Mouse (Mus musculus): ENCODE measurements around the gene Krt86.

Krt86 gene

DNA sequence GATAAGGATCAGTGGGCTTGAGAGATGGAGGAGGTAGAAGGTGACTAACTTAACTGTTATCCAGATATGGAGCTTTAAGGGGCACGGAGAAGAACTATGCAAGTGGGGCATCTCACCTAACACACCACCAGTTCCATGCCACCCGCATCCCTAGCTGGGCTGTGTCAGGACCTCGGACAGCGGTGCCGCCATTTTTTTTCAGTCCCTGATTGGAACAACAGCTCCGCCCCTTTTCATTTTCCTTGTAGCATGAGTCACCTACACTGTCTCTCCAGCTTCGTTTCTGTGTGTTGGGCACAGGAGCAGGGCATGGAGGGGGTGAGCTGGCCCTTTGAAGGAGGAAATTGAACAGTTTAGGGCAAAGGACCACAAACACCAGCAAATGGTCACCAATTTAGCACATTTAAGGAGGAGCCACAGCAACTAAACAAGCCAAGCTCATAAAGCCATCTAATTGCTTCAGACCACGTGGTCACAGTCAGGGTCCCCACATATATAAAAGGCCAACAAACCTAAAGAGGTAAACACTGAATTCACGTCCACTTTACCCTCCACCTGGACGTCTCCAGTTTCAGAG, at the start of gene Krt86:
Gene Krt86, plus strand, starts transcription at position 527 of the 577 bp plus-strand sequence.
- DNase-seq (ENCODE audit: low spot score): peak; percentile 68

DNA sequence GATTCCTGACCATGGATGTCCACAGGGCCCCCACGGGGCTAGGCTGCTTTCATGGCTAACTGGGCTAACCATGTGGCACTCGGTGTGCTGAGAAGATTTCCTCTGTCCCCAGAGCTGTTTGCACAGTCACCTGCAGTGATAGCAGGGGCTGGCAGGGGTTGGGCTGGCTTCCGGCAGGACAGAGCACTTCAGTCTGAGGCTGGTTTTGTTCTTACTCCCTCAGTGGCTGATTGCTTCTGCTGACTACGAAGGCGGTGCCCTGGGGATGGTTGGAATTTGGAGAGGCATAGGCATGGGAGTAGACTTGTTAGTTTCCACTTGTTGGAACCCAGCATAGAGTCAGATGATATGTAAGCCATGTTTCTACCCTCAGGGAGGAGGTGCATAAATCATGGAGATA, 48.4 kb upstream of the Krt86 start:
- DNase-seq (ENCODE audit: low spot score): no peak

DNA sequence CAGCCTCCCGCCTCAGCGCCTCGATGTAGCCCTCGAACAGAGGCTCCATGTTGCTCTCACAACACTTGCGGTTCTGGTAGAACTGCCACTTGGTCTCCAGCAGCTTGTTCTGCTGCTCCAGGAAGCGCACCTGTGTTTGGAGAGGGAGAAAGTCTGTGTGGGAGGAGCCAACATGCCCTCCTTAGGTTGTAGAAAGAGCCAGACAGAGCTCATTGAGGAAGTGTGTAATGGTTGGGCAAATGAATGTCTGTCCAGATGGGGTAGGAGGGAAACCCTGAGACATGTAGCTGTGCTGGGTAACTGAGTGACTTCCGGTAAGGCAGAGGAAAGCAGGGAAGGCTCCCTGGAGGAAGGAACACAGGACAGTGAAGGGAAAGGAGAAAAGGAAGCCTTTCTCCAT, 36.7 kb upstream of the Krt86 start:
- DNase-seq (ENCODE audit: low spot score): no peak

DNA sequence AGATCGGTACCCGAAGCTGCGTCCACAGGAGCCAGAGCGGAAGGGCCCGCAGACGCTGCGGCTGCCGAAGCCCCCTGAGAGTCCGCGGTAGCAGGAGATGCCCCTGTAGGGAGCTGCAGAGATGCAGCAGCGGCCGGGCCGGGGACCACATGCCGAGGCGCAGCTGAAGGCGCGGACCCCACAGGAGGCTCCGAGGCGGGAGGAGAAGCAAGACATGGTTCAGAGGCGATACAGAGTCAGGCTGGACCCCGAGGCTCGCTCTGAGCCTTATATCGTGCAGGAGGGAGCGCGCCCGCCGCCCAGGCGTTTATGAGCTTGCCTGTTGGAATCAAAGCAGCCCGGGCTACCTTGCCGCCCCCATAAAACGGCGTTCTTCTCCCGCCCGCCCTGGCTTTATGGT, 34.7 kb upstream of the Krt86 start, which contains the start of gene Krt87:
Gene Krt87, minus strand, starts transcription at position 250 of the 400 bp plus-strand sequence.
- no peak for DNase-seq (ENCODE audit: low spot score)

DNA sequence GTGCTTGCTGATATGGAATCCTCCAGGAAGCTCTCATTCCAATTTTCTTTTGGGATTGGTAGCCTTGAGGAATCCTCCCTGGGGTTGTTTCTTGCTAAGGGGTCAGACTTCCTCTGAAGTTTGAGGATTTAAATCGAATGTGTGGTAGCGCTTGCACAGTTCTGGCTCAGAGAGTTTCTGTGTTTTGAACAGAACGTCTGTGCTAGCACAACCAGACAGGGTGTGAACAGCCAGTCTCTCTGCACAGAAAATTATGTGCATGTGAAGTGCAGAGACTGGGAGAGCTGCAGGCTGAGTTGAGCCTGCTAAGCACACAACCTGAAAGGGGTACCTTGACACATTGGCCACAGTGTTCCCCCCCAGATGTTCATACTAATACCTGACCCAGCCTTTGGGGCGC, 32.4 kb upstream of the Krt86 start:
- DNase-seq (ENCODE audit: low spot score): no peak

DNA sequence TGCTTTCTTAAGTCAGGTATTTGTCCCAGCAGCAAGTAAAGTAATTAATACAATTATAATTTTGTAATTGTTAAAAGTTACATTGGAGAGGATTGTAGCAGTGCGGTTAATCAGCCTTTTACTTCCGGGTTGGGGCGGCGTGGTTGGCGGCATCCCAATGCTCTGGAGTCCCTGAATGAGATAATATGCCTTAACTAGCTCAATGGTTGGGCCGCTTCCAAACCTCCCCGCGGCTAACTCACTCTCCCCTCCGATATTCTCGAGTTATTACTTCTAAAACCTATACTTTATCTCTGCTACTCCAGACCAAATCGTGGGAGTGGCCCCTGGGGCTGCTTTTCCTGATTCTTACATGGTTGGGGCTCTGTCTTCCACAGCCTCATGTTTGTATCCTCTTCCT, 26.7 kb upstream of the Krt86 start:
- DNase-seq (ENCODE audit: low spot score): peak; percentile 80

DNA sequence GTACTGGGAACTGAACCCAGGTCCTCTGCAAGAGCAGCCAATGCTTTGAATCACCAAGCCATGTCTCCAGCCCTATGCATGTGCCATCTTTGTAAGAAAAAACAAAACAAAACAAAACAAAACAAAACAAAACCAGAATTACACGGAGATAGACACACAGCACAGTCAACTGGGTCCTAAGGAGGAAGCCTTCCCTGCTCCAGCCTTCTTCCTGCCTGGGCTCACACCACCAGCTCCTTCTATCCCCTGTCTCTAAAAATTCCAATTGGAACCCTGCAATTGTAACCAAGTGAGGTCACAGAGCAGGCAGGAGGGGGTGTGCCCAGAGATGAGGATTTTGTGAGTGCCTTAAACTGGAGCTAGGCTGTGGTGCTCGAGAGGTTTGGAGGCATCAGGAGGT, 25.8 kb upstream of the Krt86 start, which contains the start of gene Krt88:
Gene Krt88, plus strand, starts transcription at position 301 of the 400 bp plus-strand sequence.
- DNase-seq (ENCODE audit: low spot score): no peak

DNA sequence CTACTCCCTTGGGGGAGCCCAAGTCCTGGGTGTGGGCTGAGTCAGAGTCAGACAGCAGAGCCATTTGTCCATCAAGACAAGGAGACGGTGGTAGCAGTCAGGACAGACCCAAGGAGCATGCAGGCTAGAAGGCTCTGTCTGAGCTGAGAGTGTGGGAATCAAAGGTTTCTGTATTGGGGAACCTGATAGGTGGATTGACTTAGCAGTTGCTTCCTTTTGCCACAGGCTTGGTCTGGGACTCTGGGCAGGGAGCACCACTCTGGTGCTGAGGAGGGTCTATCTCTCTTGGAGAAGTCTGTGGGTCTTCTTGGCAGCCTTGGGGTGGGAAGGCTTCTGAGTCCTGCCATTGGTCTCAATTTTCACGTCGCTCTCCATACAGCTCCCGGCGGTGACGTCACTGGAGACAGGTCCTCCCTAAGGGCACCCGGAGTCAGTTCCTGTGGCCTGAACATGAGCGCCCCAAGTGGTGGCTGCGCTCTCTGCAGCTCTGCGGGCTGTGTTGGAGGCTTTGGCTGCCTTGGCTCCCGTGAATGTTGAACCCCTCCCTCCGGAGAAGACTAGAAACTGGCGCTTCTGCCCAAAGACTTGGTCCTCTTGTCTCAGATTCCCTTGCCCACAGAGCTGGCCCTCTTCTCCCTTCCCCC, 20.1 kb upstream of the Krt86 start:
- peak; percentile 90 for DNase-seq (ENCODE audit: low spot score)

DNA sequence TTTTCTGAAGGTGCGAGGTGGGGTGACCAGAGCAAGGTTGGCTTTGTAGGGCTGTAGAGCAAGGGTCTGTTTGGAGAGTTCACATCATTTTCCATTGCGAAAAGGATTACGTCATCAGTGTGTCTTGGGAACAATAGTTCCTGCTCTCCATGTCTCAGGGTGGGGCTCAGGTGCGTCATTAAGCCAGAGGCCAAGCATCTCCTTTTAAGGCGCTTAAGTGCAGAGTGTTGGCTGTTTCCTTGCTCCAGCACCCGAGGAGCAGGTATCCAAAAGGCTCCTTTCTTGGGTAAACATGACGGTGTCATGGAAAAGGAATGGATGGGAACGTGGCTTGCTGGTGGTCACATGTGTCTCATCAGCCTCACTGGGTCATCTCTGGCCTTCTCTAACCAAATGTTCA, 18.5 kb upstream of the Krt86 start:
- DNase-seq (ENCODE audit: low spot score): no peak

DNA sequence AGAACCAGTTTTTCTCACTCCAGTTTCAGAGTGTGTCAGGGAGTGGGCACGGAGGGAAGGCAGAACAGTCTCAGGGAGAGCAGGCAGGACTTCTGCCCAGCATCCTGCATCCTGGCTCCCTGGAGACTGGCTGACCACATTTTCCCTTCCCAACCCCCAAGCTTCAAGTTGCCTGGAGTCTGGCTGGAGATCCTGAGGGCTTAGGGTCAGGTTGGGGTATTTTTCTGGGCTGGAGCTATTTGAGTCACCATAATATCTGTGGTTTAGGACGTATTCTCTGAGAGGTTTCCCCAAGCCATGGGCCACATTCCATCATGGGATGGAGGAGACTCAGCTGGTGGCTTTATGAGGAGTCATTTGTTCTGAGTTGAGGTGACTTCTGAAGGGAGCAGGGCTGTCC, 18.0 kb upstream of the Krt86 start:
- no peak for DNase-seq (ENCODE audit: low spot score)

DNA sequence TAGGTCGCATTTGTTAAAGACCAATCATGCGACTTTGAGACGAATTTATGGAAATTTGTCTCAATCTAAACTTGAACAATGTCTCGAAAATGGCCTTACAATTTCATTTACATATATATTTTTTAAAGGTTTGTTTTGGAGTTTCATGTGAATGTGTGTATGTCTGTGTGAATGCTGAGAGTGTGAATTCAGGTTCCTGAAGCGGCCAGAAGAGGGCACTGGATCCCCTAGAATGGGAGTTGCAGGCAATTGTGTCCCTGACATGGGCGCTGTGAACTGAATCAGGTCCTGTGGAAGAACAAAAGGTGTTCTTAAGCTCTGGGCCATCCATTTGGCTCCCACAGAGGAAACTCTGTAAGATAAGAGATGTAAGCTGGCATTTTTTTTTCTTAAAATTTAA, 17.4 kb upstream of the Krt86 start:
- DNase-seq (ENCODE audit: low spot score): no peak

DNA sequence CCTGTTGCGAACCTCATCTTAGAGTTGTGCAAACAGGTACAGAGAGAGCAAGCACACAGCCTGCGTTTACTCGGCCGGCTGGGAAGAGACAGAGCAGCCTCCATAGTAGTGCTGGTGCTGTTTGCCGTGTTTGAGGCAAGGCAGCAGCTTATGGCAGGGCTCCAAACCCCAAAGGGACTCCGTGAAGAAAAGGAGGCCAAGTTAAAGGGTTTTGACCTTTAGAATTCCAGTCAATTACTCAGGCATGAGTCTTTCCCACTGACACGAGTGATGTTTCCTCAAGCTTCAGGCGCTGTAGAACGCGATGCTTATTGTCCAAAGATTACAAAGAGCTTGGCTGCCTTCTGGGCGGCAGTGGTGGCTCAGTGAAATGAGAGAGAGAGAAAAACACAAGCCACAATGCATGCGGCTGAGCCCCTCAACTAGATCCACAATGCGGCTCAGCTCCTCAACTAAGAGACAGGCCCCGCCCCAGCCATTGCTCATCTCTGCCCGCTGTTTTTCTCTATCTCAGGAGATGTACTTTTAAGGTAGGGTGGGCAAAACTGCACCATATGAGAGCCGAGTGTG, 14.8 kb upstream of the Krt86 start:
- no peak for DNase-seq (ENCODE audit: low spot score)

DNA sequence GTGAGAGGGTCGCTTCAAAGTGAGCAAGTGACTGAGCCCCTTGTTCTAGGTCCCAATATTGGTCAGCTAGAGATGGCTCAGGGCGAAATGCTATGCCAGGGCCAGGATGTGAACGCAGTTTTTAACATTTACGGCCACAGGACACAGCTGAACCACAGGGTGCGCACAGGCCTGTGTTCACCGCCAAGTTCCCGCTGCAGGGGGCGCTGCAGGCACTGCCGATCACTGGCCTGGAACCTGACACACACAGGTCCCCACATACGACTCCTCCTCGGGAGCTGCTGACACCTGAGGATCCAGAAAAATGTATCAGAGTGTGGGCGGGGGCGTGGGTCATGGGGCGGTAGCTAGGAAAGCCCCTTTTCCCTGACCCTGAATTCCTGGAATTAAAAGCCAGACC, 14.0 kb upstream of the Krt86 start:
- peak; percentile 53 for DNase-seq (ENCODE audit: low spot score)

DNA sequence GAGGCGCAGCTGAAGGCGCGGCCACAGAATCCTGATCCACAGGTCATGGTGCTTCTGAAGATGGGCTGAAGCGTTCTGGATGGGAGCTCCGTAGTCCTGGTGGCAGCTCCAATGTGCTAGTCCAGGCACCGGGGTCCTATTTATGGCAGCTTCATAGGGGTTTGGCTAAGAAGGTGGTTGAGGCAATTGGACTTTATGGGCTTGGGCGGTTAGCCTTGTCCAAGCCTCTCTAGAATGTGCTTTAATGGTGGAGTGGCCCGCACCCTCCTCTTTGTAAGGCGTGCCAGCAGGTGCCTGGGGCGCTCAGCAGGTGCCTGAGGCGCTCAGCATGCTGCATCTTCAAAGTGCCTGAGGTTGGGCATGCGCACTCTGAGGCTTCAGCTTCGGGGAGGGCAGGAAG, 9.6 kb upstream of the Krt86 start, which contains the start of gene Krt81:
Gene Krt81, minus strand, starts transcription at position 101 of the 400 bp plus-strand sequence.
- no peak for DNase-seq (ENCODE audit: low spot score)

DNA sequence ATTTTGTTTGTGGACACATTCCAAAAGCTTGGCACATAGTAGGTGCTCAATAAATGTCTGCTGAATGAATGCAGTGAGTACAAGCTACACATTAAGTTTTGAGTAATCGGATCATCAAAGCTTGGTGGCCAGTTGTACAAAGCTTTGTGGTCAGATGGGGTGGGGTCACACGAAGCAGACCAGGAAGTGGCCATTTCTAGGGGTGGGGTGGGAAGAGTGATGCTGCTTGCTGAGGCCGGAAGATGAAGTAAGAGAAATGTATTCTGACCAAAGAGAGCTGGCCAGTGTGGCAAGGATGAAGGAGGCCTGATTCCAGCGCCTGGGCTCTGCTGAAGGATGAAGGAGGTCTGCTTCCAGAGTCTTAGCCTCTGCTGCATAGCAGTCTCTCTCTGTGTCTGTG, 4.2 kb upstream of the Krt86 start:
- DNase-seq (ENCODE audit: low spot score): no peak

DNA sequence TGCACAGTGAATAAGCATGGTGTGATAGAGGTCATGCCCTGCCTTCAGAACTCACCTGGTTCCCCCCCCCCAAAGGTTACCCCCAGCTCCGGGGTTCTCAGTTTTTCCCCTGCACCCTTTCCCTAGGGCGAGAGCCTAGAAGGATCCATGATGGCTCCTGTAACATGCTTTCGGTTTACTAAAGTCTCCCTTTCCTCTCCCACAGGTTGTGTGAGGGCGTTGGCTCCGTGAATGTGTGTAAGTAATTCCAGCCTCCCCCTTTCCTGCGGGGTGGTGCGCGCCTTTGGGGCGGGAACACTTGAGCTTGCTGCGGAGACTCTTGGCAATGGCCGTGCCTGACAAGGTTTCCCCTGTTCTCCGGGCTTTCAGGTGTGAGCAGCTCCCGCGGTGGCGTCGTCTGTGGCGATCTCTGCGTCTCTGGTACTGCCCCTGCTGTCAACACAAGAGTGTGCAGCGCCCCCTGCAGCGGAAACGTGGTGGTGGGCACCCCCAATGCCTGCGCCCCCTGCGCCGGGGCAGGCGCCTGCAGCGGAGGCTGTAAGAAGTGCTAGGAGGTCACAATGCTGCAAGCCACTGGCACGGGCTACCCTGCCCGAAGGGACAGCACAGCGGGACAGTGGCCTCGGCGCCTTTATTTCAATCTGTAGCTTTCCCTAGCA, 5.9 kb downstream of the Krt86 start:
- DNase-seq (ENCODE audit: low spot score): peak; percentile 69

DNA sequence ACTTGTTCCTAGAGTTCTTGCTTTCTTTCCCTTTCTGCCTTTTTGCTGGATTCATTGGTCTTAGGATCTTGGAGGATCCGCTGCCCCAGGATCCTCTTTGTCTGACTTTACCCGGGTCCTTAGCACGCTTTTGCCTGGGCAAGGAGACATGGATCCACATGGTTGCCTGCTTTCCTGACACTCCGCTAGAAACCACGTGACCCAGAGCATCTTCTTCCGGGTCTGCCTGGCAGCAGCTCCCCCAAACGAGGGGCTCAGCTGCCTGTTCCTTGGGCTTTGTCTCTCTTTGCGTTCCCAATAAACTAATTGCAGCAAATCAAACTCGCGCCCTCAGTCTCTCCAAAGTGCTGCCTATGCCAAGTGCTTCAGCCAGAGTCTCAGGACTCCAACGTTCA, 6.4 kb downstream of the Krt86 start:
- no peak for DNase-seq (ENCODE audit: low spot score)

DNA sequence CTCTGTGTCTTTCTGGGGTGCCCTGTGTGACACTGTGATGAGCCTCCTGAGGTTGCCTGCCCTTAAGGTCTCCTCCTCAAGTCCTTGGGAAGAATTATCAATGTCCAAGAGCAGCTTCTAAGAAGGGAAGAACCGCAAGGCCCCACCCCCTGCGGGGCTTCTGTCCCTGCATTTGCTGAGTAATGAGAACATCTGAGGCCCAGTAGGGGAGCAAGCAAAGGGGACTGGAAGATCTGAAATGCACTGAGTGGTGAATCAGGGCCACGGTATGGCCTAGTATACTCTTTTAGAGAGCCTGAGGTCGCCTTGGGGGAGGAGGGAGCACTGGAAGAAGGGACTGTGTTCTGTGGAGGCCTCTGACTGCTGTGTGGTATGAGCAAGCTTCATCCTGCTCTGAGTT, 8.8 kb downstream of the Krt86 start:
- DNase-seq (ENCODE audit: low spot score): no peak

DNA sequence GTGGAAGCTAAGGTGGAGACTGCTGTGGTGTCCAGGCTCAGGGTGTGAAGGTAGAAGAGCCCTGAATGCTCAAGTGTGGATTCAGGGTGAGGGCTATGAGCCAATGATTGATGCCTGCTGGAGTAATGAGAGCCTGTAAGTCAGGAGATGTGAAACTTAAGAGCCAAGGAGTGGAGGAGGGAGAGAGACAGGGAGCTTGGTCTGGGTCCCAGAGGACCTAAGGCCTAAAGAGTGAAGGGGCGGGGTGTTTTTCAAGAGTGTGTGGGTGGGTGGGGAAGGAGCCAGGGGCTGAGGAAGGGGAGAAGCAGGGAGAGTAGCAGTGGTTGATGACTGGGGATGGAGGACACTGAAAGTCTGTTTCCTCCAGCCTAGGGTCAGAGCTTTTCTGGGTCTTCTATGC, 10.4 kb downstream of the Krt86 start:
- DNase-seq (ENCODE audit: low spot score): no peak

DNA sequence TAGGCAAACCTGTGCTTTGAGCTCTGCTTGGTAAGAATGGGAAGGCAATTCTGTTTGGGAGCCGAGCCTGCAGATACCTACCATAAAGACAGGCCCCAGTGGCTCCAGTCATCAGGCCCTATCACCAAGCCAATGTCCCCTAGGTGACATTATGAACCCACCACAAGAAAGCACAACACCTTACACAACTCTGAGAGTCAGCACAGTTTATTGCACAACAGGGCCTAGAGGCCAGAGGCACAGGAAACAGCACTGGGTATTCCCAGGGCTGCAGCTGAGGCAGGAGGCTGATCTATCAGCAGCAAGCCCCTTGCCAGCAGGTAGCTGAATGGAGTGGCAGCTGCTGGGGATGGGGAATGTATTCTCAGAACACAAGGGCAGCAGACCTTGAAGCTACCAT, 11.7 kb downstream of the Krt86 start:
- no peak for DNase-seq (ENCODE audit: low spot score)

DNA sequence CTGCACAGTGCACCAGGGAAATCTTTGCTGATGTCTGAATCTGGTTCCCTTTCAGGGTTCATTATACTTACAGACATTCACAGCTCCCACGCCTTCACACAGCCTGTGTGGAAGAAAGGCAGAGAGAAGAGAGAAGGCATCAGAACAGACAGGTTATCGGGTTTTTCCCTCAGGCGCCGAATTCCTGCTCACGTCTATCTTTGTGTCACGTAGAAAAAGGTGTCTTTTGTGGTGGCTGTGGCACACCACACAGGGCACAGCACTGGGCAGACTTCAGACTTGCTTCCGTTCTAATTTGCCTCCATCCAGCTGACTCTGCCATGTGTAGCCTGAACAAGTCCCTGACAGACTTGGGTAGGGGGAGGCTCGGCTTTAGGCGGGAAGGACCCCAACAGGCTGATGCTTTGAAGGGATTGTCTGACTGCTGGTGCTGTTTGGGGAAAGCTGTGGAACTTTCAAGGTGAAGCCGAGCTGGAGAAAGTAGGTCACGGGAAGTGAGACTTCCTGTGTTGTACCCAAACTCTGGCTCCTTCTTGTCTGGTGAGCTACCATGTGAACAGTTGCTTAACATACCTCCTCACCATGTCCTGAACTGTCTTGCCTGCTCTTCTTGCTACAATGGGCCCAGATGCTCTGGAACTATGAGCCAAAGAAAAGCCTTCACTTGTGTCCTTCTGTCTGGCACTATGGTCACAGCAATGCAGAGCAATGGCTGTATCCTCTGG, 12.8 kb downstream of the Krt86 start:
- DNase-seq (ENCODE audit: low spot score): no peak

DNA sequence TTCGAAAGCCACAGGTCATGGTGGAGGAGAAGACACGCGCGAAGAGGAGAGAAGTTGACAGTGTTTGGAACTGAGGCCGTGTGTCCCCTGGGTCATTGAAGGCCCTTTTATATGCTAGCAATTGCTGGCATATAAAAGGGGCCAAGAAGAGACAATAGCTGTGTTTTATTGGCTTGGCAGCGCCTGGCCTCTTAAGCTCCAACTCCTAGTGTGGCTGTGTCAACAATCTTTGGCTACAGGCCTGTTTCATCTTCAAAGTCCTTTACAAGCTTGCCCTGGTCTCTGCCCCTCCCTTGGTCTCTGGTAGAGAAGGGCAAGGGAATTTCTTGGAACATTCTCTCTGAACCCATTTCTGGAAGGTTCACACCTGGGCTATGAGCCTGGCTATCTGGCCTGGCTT, 18.2 kb downstream of the Krt86 start, which contains the start of gene Krt83:
Gene Krt83, minus strand, starts transcription at position 82 of the 400 bp plus-strand sequence.
- DNase-seq (ENCODE audit: low spot score): no peak
